Mouse (Mus musculus): ENCODE measurements around the gene Ctrb1.

GRCm38 (mm10) chr8:111713817-111714216 is 23.0 kb upstream of the Ctrb1 start:
- no peak for TF ChIP-seq GATA1 (IDR thresholded peaks at IDR 0.05; ENCODE audit: low read length)
- TF ChIP-seq TAL1 (IDR thresholded peaks at IDR 0.05; ENCODE audit: low read length), result no peak

Measured in erythroblast, embryonic 14.5 days (primary cell).